Mouse (Mus musculus) R1 (cell line): Measurements from ENCODE around the gene Commd1.

Experiments used
- DNase-seq: peaks from one replicate; pipeline ENCODE4 v3.0.0-alpha.2; 2018; ENCODE audit warnings: low read depth, low spot score

The Commd1 gene

GRCm38 (mm10) chr11:22981984-22982757 is at the start of gene Commd1, which contains the start of gene Gm28048:
TSS of gene Commd1 (minus strand) at chr11:22982382.
TSS of gene Gm28048 (minus strand) at chr11:22982090.
- peak; percentile 95 for DNase-seq

DNA sequence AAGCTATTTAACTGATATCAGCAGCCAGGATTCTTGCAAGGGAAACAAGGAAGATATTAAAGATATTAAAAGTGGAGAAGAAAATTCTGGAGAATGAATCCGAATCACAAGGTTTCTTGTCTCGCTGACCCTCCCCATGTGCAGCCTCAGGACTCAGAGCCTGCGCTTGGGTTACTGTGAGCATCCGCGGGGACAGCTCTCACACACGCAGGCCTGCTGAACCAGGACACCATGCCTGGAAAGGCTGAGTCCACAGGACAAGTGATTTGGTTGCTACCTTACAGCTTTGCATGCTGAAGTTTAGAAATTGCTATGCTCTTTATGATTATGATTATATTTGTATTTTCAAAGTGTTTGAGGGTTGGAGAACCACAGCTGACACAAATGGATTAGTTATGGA is 47.2 kb upstream of the Commd1 start:
- DNase-seq: no peak

DNA sequence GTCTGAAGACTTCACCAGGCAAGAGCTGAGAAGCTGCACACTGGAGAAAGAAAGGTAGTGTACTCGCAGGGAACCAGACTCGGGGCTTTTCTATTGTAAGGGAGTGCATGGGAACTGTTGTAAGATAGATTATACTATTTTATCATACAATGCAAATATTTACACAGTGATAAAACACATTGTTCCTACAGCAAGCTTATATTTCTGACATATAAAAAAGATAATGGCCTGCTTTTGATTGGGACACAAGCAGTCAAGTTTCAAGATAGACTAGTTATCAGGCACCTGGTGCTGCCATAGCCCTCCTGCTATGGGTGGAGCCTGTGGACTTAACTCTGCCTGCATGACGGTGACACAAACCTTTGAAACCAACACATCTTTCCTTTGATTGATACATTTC is 46.8 kb upstream of the Commd1 start:
- DNase-seq: no peak

- no peak for DNase-seq
Observed at GRCm38 (mm10) chr11:23024169-23024568, 42.0 kb upstream of the Commd1 start.

- DNase-seq: no peak
Observed at GRCm38 (mm10) chr11:23023155-23023554, 41.0 kb upstream of the Commd1 start.

GRCm38 (mm10) chr11:23020841-23021240 is 38.7 kb upstream of the Commd1 start:
- no peak for DNase-seq

GRCm38 (mm10) chr11:23020116-23020770 is 38.1 kb upstream of the Commd1 start:
- peak; percentile 53 for DNase-seq

DNA sequence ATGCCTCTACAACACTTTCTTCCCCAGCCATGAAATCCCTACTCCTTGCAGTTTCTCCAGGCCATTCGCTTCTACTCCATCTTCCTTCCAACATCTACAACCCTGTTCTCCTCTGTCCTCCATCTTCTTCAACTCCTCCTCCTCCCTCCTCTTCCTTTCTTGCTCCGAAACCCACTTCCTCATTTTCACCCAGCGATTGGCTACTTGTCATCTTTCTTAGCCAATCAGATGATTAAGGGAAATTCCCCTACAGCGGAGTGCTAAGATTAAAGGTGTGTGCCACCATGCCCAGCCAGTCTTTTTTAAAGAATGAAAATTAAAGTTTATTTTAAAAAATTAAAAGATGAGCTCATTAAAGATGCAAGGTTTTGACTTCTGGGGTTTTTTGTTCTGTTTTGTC is 35.8 kb upstream of the Commd1 start:
- DNase-seq: peak; percentile 43

DNA sequence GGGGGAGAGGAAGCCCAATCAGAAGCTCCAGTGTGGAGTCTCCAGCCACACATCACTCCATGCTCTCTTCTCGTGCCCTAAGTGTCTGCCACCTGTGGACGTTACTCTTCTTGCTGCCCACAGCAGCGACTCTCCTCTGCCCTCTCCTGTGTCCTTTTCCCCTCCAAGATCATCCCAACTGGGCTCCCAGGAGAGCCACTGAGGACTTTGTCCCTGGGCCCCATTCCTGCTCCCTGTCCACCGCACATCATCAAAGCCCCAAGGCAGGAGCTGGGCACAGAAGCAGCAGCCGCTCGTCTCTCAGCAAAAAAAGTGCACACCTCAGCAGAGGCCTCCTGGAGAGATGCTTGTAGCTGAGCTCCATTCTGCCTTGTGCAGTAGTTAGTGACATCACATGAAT is 32.8 kb upstream of the Commd1 start:
- DNase-seq: no peak

DNA sequence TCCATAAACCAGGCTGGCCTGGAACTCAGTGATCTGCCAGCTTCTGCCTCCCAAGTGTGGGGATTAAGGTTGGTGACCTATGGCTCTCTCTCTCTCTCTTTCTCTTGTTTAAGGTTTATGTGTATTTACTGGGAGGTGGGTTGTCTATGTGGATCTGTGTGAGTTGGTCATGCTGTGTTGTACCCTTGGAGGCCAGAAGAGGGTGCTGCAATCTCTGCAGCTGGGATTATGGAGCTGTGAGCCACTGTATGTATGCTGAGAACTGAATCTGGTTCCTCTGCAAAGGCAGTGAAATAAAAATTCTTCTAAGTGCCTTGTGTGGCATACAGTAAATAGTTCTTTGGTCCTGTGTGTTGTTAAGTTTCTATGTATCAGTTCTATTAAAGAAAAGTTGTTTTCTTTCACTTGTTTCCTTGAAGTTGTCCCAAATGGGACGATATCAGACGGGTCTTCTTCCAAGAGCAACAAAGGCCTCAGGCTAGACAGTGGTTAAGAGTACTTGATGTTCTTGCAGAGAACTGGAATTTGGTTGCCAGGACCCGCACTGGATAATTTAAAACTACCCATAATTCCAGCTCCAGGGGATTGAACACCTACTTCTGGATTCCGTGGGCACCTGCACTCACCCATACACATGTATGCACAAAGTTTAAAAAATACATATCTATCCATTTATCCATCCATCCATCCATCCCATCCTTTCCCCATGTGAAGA is 31.6 kb upstream of the Commd1 start:
- peak; percentile 70 for DNase-seq

DNA sequence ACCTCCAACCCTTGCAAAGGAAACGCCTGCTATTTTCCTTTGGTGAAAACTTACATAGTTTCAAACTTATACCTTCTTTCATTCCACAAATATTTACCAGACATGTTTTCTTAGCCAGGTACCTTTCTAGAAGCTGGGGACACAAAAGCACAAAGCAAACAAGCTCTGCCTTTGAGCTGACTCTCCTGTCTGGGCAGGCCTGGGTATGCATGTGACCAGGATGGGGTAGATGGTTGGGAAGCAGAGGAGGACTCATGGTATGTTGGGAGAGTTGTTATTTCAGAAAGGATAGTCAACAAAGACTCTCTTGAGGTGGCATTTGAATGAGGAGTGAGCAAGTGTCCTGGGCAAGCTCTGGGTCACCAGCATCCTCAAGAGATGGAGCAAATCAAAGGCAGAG is 30.9 kb upstream of the Commd1 start:
- no peak for DNase-seq

DNA sequence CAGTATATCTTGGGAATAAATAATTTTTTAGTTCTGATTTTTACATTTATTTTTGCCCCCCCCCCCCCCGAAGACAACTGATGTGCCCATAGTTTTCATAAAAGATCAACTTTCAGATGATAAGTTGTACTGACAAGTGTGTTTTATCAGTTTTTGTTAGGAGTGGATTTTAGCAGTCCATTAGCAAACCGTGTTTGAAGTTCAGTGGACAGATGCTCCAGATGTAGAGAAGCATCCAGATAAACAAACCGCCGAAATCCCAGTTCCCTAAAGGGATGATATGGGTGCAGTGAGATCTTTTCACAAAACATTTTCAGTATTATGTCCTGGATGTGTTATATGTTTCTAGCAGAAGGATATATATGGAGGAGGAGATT is 26.6 kb upstream of the Commd1 start:
- no peak for DNase-seq

- DNase-seq: peak; percentile 92
Observed at GRCm38 (mm10) chr11:23008181-23008823, 26.1 kb upstream of the Commd1 start.

DNA sequence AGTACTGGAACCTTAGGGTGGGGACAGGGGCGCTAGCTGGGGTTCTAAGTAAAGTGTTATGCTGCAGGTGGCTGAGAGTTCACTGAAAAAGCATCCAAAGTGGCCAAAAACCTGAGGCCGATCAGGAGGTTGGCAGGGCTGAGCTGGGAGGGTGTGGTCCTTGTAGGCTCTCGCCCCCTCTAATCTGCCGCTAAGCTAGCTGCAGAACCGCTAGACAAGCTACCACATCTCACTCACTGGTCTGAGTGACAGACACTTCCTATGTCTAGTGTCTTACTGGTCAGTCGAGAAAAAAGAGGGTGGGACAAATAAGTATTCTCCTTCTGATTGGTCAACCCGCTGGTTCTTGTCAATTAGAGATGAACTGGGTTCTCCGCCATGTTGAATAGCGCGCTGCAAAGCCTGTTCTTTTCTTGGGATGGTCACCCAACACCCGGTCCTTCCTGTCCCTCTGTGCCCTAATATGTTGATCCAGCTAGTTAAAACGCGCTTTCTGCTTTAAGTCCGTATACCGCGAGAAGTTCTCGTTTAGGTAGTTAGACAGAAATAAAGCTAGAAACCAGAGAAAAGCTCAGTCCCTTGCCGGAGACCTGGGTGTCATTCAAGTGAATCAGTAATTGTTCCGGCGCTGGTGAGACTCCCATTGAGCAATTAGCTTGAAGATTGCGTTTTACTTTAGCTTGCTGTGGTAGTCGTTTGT is 25.4 kb upstream of the Commd1 start, which contains the start of gene Fam161a:
Gene Fam161a (plus strand): TSS at position 51 of the 700 bp plus-strand sequence.
- peak; percentile 98 for DNase-seq

- no peak for DNase-seq
Observed at GRCm38 (mm10) chr11:23007166-23007480, 24.9 kb upstream of the Commd1 start.

DNA sequence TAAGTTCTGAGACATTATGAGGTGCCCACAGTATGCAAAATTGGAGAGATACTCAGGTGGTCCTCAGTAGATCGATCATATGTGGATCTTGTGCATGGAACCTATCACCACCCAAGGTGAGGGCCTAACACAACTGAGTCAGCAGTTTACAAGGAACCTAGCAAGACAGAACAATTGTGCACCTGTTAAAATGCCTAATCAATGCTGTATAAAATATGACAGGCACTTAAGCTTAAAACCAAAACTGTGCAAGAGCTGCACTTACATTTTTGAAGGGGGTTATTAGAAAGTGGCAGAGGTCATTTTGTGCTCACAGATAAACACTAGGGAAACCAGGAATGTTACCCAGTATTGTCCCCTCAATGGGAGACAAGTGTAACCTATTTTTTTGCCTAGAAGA is 23.1 kb upstream of the Commd1 start:
- DNase-seq: no peak

DNA sequence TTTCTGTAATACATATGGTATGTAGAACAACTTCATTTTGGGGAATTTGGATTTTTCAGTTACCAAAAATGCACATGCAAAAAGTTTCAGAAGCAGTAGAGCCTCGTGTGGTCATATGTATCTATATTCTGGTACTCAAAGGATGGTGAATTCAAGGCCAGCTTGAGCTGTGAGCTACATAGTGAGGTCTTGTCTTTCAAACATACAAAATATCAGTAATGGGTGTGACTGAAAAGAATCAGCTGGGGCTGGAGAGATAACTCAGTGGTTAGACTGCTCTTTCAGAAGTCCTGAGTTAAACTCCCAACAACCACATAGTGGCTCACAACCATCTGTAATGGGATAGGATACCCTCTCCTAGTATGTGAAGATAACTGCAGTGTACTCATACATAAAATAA is 16.1 kb upstream of the Commd1 start:
- no peak for DNase-seq

- no peak for DNase-seq
Observed at GRCm38 (mm10) chr11:22995461-22995860, 13.3 kb upstream of the Commd1 start.

DNA sequence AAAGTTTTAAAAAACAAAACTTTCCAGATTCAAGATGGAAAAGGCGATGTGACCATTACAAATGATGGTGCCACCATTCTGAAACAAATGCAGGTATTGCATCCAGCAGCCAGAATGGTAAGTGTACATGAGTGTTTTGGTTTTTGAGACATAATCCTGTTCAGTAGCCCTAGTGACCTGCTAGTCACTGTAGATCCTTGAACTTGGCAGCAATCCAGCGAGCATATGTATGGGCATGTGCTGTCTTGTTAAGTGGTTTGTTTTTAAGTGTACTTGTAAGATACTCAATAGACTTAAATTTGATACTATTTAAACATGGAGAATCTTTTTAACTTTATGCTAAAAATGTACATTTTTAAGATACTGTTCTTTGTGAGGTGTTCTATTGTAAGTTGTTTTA is 12.1 kb upstream of the Commd1 start:
- DNase-seq: no peak

- peak; percentile 25 for DNase-seq
Observed at GRCm38 (mm10) chr11:22991218-22991835, 9.1 kb upstream of the Commd1 start.
